In genomic region chr5:36990631-36991350, GRCm38 (mm10) we compare ENCODE assay signal across 17 mouse cellular contexts.
"Had no signal": no experiment of that assay in that cellular context is flagged by ENCODE, and none has a peak within 500 bp of the region (broad histone marks: within the 10 kb centered on the region; RNA-seq: fewer than 3 reads in every experiment).

No protein-coding gene starts in this region.

- ATAC-seq: intestine, embryonic 15.5 days; liver, embryonic 12.5 days; midbrain, embryonic 15.5 days had no signal

- DNase-seq: kidney, adult 18-20 months; liver; lung, adult 18-20 months; retina, postnatal 1 day; right cerebral cortex, postnatal 25 days; spleen, adult 18-20 months; thymus, postnatal 4 days had no signal

- H3K4me1 ChIP-seq: liver, embryonic 15.5 days had no signal

- H3K4me3 ChIP-seq: intestine, embryonic 15.5 days; limb, embryonic 10.5 days; limb, embryonic 13.5 days; liver, embryonic 12.5 days; liver, embryonic 15.5 days; midbrain, embryonic 12.5 days; midbrain, embryonic 15.5 days; neural tube, embryonic 12.5 days; neural tube, embryonic 15.5 days; stomach, embryonic 15.5 days had no signal
